Mouse (Mus musculus): Measurements from ENCODE around the gene Ttc17.
"Not testable (repeated sequence)": the region's sequence is repeated elsewhere in the genome, so short reads cannot be mapped to it uniquely, and the experiment has no call there.

GRCm38 (mm10) chr2:94391127-94391526 lies 15.4 kb downstream of the Ttc17 start:
- not testable (repeated sequence) for TF ChIP-seq CTCF (IDR thresholded peaks at IDR 0.05; ENCODE audit: insufficient read depth, low read length); POLR2A (IDR thresholded peaks at IDR 0.05; ENCODE audit: borderline replicate concordance, extremely low read depth, low read depth, low read length)

Measured in lung, adult 2 months (tissue).